Mouse (Mus musculus): ENCODE measurements at regions not wholly inside any gene's neighbourhood (a gene's known extent, or its start where the extent isn't known, plus 50 kb on each side); places are given as distances from the start of the nearest gene placed in this dataset.
A peak's percentile ranks its signal among the peaks of the same experiment; 100 is the strongest.
"Not testable (repeated sequence)": the region's sequence is repeated elsewhere in the genome, so short reads cannot be mapped to it uniquely, and the experiment has no call there.

GRCm38 (mm10) chr8:26778917-26779537 is 198.1 kb upstream of the Zfp703 start:
- Histone ChIP-seq H3K9me3 (replicated peaks; ENCODE audit: control insufficient read depth, insufficient read depth, low read length, poor library complexity, severe bottlenecking) (no peaks in the 10 kb centered on the region), H3K4me3 (ENCODE audit: low read depth, low read length) (no peak overlapping the region), H3K27ac (ENCODE audit: insufficient read depth, low read length) (no peak overlapping the region), H3K27me3 (ENCODE audit: control insufficient read depth, insufficient read depth, low read length, poor library complexity, severe bottlenecking) (peaks cover 3% of the 10 kb centered on the region; the same call in 1 of the 2 replicates), H3K4me1 (ENCODE audit: control insufficient read depth, insufficient read depth, low read length) (no peaks in the 10 kb centered on the region), H3K9ac (ENCODE audit: low read depth, poor library complexity, severe bottlenecking) (no peak overlapping the region), H3K36me3 (ENCODE audit: control insufficient read depth, insufficient read depth, low read length, poor library complexity, severe bottlenecking) (no peaks in the 10 kb centered on the region)
- no peak for TF ChIP-seq CTCF (IDR thresholded peaks at IDR 0.05; ENCODE audit: low read depth, low read length)
- no peak for TF ChIP-seq POLR2A (IDR thresholded peaks at IDR 0.05; ENCODE audit: insufficient read depth, low read length)
- no peak for TF ChIP-seq EP300 (IDR thresholded peaks at IDR 0.05; ENCODE audit: insufficient read depth, low read depth, low read length)

GRCm38 (mm10) chr8:26780515-26780914 is 196.6 kb upstream of the Zfp703 start:
- Histone ChIP-seq H3K4me1 (ENCODE audit: control insufficient read depth, insufficient read depth, low read length) (no peaks in the 10 kb centered on the region), H3K9ac (ENCODE audit: low read depth, poor library complexity, severe bottlenecking) (no peak overlapping the region), H3K27ac (ENCODE audit: insufficient read depth, low read length) (no peak overlapping the region), H3K9me3 (replicated peaks; ENCODE audit: control insufficient read depth, insufficient read depth, low read length, poor library complexity, severe bottlenecking) (no peaks in the 10 kb centered on the region), H3K27me3 (ENCODE audit: control insufficient read depth, insufficient read depth, low read length, poor library complexity, severe bottlenecking) (peaks cover 3% of the 10 kb centered on the region; the same call in 1 of the 2 replicates), H3K36me3 (ENCODE audit: control insufficient read depth, insufficient read depth, low read length, poor library complexity, severe bottlenecking) (no peaks in the 10 kb centered on the region), H3K4me3 (ENCODE audit: low read depth, low read length) (peak overlapping the region; percentile 43)
- TF ChIP-seq EP300 (IDR thresholded peaks at IDR 0.05; ENCODE audit: insufficient read depth, low read depth, low read length), result no peak
- no peak for TF ChIP-seq POLR2A (IDR thresholded peaks at IDR 0.05; ENCODE audit: insufficient read depth, low read length)
- TF ChIP-seq CTCF (IDR thresholded peaks at IDR 0.05; ENCODE audit: low read depth, low read length), result no peak

- H3K36me3 ChIP-seq (ENCODE audit: control insufficient read depth, insufficient read depth, low read length, poor library complexity, severe bottlenecking); H3K4me3 ChIP-seq (ENCODE audit: low read depth, low read length); H3K27me3 ChIP-seq (ENCODE audit: control insufficient read depth, insufficient read depth, low read length, poor library complexity, severe bottlenecking); H3K9ac ChIP-seq (ENCODE audit: low read depth, poor library complexity, severe bottlenecking); H3K9me3 ChIP-seq (replicated peaks; ENCODE audit: control insufficient read depth, insufficient read depth, low read length, poor library complexity, severe bottlenecking); H3K4me1 ChIP-seq (ENCODE audit: control insufficient read depth, insufficient read depth, low read length); H3K27ac ChIP-seq (ENCODE audit: insufficient read depth, low read length): not testable (repeated sequence)
These were observed 194.2 kb upstream of the Zfp703 start for GRCm38 (mm10) chr8:26782936-26783335.

DNA sequence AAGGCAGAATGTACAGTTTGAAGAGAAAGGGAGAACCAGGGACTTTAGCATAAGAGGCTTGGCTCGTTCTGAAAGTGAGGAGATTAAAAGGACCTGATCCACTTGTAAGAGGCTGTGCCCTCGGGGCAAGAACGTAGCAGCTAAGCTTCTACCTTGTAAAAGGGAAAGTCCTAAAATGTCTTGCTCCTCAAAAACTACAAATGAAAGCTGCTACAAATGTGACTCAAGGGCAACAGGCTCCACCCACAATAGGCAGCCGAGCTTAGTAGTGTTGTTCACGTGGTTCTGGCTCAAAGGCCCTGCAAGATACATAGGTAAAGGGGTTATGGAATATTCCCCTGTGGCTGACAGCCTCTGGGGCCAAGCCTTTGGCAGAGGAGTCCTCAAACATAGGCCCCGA is 192.7 kb upstream of the Zfp703 start:
- Histone ChIP-seq H3K9me3 (replicated peaks; ENCODE audit: control insufficient read depth, insufficient read depth, low read length, poor library complexity, severe bottlenecking) (no peaks in the 10 kb centered on the region), H3K27ac (ENCODE audit: insufficient read depth, low read length) (no peak overlapping the region), H3K4me3 (ENCODE audit: low read depth, low read length) (no peak overlapping the region), H3K9ac (ENCODE audit: low read depth, poor library complexity, severe bottlenecking) (no peak overlapping the region), H3K36me3 (ENCODE audit: control insufficient read depth, insufficient read depth, low read length, poor library complexity, severe bottlenecking) (no peaks in the 10 kb centered on the region), H3K4me1 (ENCODE audit: control insufficient read depth, insufficient read depth, low read length) (no peaks in the 10 kb centered on the region), H3K27me3 (ENCODE audit: control insufficient read depth, insufficient read depth, low read length, poor library complexity, severe bottlenecking) (peaks cover 3% of the 10 kb centered on the region; the same call in 1 of the 2 replicates)
- no peak for TF ChIP-seq EP300 (IDR thresholded peaks at IDR 0.05; ENCODE audit: insufficient read depth, low read depth, low read length)
- TF ChIP-seq POLR2A (IDR thresholded peaks at IDR 0.05; ENCODE audit: insufficient read depth, low read length), result no peak
- TF ChIP-seq CTCF (IDR thresholded peaks at IDR 0.05; ENCODE audit: low read depth, low read length), result no peak

- Histone ChIP-seq H3K4me1 (ENCODE audit: control insufficient read depth, insufficient read depth, low read length) (no peaks in the 10 kb centered on the region), H3K27me3 (ENCODE audit: control insufficient read depth, insufficient read depth, low read length, poor library complexity, severe bottlenecking) (no peaks in the 10 kb centered on the region), H3K4me3 (ENCODE audit: low read depth, low read length) (no peak overlapping the region), H3K36me3 (ENCODE audit: control insufficient read depth, insufficient read depth, low read length, poor library complexity, severe bottlenecking) (no peaks in the 10 kb centered on the region), H3K27ac (ENCODE audit: insufficient read depth, low read length) (no peak overlapping the region), H3K9ac (ENCODE audit: low read depth, poor library complexity, severe bottlenecking) (no peak overlapping the region), H3K9me3 (replicated peaks; ENCODE audit: control insufficient read depth, insufficient read depth, low read length, poor library complexity, severe bottlenecking) (no peaks in the 10 kb centered on the region)
- TF ChIP-seq POLR2A (IDR thresholded peaks at IDR 0.05; ENCODE audit: insufficient read depth, low read length) (no peak), EP300 (IDR thresholded peaks at IDR 0.05; ENCODE audit: insufficient read depth, low read depth, low read length) (no peak), CTCF (IDR thresholded peaks at IDR 0.05; ENCODE audit: low read depth, low read length) (no peak)
These were observed 185.3 kb upstream of the Zfp703 start for GRCm38 (mm10) chr8:26791795-26792194.

- Histone ChIP-seq H3K9ac (ENCODE audit: low read depth, poor library complexity, severe bottlenecking) (no peak overlapping the region), H3K27me3 (ENCODE audit: control insufficient read depth, insufficient read depth, low read length, poor library complexity, severe bottlenecking) (no peaks in the 10 kb centered on the region), H3K4me1 (ENCODE audit: control insufficient read depth, insufficient read depth, low read length) (no peaks in the 10 kb centered on the region), H3K9me3 (replicated peaks; ENCODE audit: control insufficient read depth, insufficient read depth, low read length, poor library complexity, severe bottlenecking) (no peaks in the 10 kb centered on the region), H3K4me3 (ENCODE audit: low read depth, low read length) (no peak overlapping the region), H3K36me3 (ENCODE audit: control insufficient read depth, insufficient read depth, low read length, poor library complexity, severe bottlenecking) (no peaks in the 10 kb centered on the region), H3K27ac (ENCODE audit: insufficient read depth, low read length) (no peak overlapping the region)
- no peak for TF ChIP-seq POLR2A (IDR thresholded peaks at IDR 0.05; ENCODE audit: insufficient read depth, low read length)
- no peak for TF ChIP-seq CTCF (IDR thresholded peaks at IDR 0.05; ENCODE audit: low read depth, low read length)
- TF ChIP-seq EP300 (IDR thresholded peaks at IDR 0.05; ENCODE audit: insufficient read depth, low read depth, low read length), result no peak
These were observed 183.4 kb upstream of the Zfp703 start for GRCm38 (mm10) chr8:26793606-26794292.
